Mouse (Mus musculus) cortical plate, adult 2 months (tissue): ENCODE data around the gene Asf1b. TPM values are rescaled to one million over a fixed set of nuclear protein-coding genes. Genes with fewer than 3 reads are reported as not detected.
"Not testable (repeated sequence)": the region's sequence is repeated elsewhere in the genome, so short reads cannot be mapped to it uniquely, and the experiment has no call there.

Experiments
- H3K27ac ChIP-seq: fragments of 200-500 bp; 2 replicates; pipeline ENCODE4 v1.5.1; 2012; ENCODE audit warnings: low read length, control low read depth, inconsistent platforms; ENCODE audit not compliant: insufficient read depth
- H3K4me1 ChIP-seq: fragments of 200-500 bp; 2 replicates; pipeline ENCODE4 v1.6.1; 2011; ENCODE audit warnings: low read length; ENCODE audit not compliant: control insufficient read depth, insufficient read depth
- H3K4me3 ChIP-seq: fragments of 200-500 bp; 2 replicates; pipeline ENCODE4 v1.5.1; 2011; ENCODE audit warnings: mild to moderate bottlenecking, low read length, control low read depth; ENCODE audit not compliant: insufficient read depth
- CTCF ChIP-seq: fragments of 200-500 bp; IDR thresholded peaks from 2 replicates; pipeline ENCODE4 v1.5.1; 2011; ENCODE audit warnings: mild to moderate bottlenecking, control low read depth, low read length; ENCODE audit not compliant: insufficient read depth; ENCODE audit errors: extremely low read depth
- POLR2A ChIP-seq: fragments of 200-500 bp; IDR thresholded peaks from 2 replicates; pipeline ENCODE4 v1.6.1; 2011; ENCODE audit warnings: mild to moderate bottlenecking, low read length, control low read depth; ENCODE audit not compliant: insufficient read depth; ENCODE audit errors: extremely low read depth
- polyA plus RNA-seq: library from polyadenylated mRNA; depleted of rRNA; stranded (reverse); fragments of >200 nt; gene quantifications from 2 replicates; pipeline ENCODE4 v1.2.3, GENCODE M21; 2012

Gene Asf1b
- polyA plus RNA-seq, 1 experiment: 1.4 TPM

- H3K4me3 ChIP-seq: no peak overlapping the region; the same call in 1 of the 2 replicates
- no peak for TF ChIP-seq CTCF
- TF ChIP-seq POLR2A: no peak
- H3K4me1 ChIP-seq: peaks cover 9% of the 10 kb centered on the region
- H3K27ac ChIP-seq: no peak overlapping the region
Observed at GRCm38 (mm10) chr8:83974521-83974920, 19.2 kb downstream of the Asf1b start.

- peaks cover 9% of the 10 kb centered on the region for H3K4me1 ChIP-seq
- H3K4me3 ChIP-seq: no peak overlapping the region
- TF ChIP-seq CTCF: 0 out of 2 replicates have a peak, but pooled peaks have one; percentile 21
- TF ChIP-seq POLR2A: no peak
- no peak overlapping the region for H3K27ac ChIP-seq
Observed at GRCm38 (mm10) chr8:83976101-83976630, 20.9 kb downstream of the Asf1b start.

- TF ChIP-seq POLR2A (no peak), CTCF (peak; percentile 11; the same call in 1 of the 2 replicates)
- H3K4me1 ChIP-seq: peaks cover 9% of the 10 kb centered on the region
- H3K4me3 ChIP-seq: no peak overlapping the region
- H3K27ac ChIP-seq: no peak overlapping the region
Observed at GRCm38 (mm10) chr8:83976779-83977350, 21.6 kb downstream of the Asf1b start.

- Histone ChIP-seq H3K4me1 (peaks cover 9% of the 10 kb centered on the region), H3K27ac (no peak overlapping the region), H3K4me3 (no peak overlapping the region)
- TF ChIP-seq POLR2A (no peak), CTCF (no peak)
Observed at GRCm38 (mm10) chr8:83977646-83978045, 22.3 kb downstream of the Asf1b start.

GRCm38 (mm10) chr8:83978200-83978599 lies 22.9 kb downstream of the Asf1b start:
- TF ChIP-seq POLR2A (no peak), CTCF (no peak)
- Histone ChIP-seq H3K4me3 (no peak overlapping the region), H3K27ac (no peak overlapping the region), H3K4me1 (peaks cover 9% of the 10 kb centered on the region)

- Histone ChIP-seq H3K4me3 (no peak overlapping the region), H3K27ac (no peak overlapping the region), H3K4me1 (peaks cover 9% of the 10 kb centered on the region)
- TF ChIP-seq CTCF (no peak), POLR2A (no peak)
Observed at GRCm38 (mm10) chr8:83980250-83980649, 24.9 kb downstream of the Asf1b start.

GRCm38 (mm10) chr8:83980845-83981244 lies 25.5 kb downstream of the Asf1b start:
- TF ChIP-seq CTCF (no peak), POLR2A (no peak)
- H3K27ac ChIP-seq: no peak overlapping the region
- H3K4me3 ChIP-seq: no peak overlapping the region
- peaks cover 9% of the 10 kb centered on the region for H3K4me1 ChIP-seq

- Histone ChIP-seq H3K27ac (no peak overlapping the region), H3K4me3 (no peak overlapping the region), H3K4me1 (peaks cover 9% of the 10 kb centered on the region)
- TF ChIP-seq CTCF (no peak), POLR2A (no peak)
Observed at GRCm38 (mm10) chr8:83981533-83981932, 26.2 kb downstream of the Asf1b start.

- Histone ChIP-seq H3K27ac (no peak overlapping the region), H3K4me3 (no peak overlapping the region), H3K4me1 (peaks cover 8% of the 10 kb centered on the region)
- TF ChIP-seq POLR2A (no peak), CTCF (no peak)
Observed at GRCm38 (mm10) chr8:83982449-83982848, 27.1 kb downstream of the Asf1b start.

GRCm38 (mm10) chr8:83983222-83983621 lies 27.9 kb downstream of the Asf1b start:
- H3K4me1 ChIP-seq, H3K4me3 ChIP-seq, H3K27ac ChIP-seq: not testable (repeated sequence)
